Mouse (Mus musculus) G1E (cell line): Measurements from ENCODE around the gene Ran.

Source experiments
- CTCF ChIP-seq: IDR thresholded peaks from 2 replicates; pipeline ENCODE4 v1.5.1; 2012; ENCODE audit warnings: low read depth, low read length, inconsistent platforms, mixed read lengths
- POLR2AphosphoS5 ChIP-seq: IDR thresholded peaks from 2 replicates; pipeline ENCODE4 v1.6.1; 2012; ENCODE audit warnings: low read depth, low read length, inconsistent platforms; ENCODE audit not compliant: insufficient replicate concordance

- TF ChIP-seq POLR2AphosphoS5 (no peak), CTCF (no peak)
Observed at GRCm38 (mm10) chr5:129007105-129007957, 12.5 kb upstream of the Ran start.
